Mouse (Mus musculus) cortical plate, adult 2 months (tissue): ENCODE measurements around the gene Upk3bl.
A peak's percentile ranks its signal among the peaks of the same experiment; 100 is the strongest.

ENCODE experiments used
- CTCF ChIP-seq: fragments of 200-500 bp; IDR thresholded peaks from 2 replicates; pipeline ENCODE4 v1.5.1; 2011; ENCODE audit warnings: mild to moderate bottlenecking, control low read depth, low read length; ENCODE audit not compliant: insufficient read depth; ENCODE audit errors: extremely low read depth
- POLR2A ChIP-seq: fragments of 200-500 bp; IDR thresholded peaks from 2 replicates; pipeline ENCODE4 v1.6.1; 2011; ENCODE audit warnings: mild to moderate bottlenecking, low read length, control low read depth; ENCODE audit not compliant: insufficient read depth; ENCODE audit errors: extremely low read depth

- TF ChIP-seq CTCF (peak; percentile 76), POLR2A (no peak)
Measured at GRCm38 (mm10) chr5:136102099-136102820, 48.0 kb downstream of the Upk3bl start.
